Mouse (Mus musculus): ENCODE results near the gene Tas2r135.

Gene Tas2r135

GRCm38 (mm10) chr6:42374701-42375100, 30.5 kb upstream of the Tas2r135 start:
- DNase-seq (ENCODE audit: low spot score) = no peak

DNA sequence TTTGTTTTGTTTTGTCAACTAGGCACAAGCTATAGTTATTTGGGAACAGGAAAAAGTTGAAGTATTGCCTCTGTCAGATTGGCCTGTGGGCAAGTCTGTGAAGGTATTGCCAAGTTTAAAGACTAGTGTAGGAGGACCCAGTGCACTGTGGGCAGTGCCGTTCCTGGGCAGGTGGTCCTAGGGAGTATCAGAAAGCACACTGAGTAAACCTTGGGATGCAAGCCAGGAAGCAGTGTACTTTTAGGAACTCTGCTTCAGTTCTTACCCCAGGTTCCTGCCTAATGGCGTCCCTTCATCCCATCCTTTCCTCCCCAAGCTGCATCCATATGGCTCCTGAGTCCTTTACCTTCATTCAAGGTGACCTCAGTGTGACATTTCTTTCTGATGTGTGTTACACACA, 30.1 kb upstream of the Tas2r135 start:
- DNase-seq (ENCODE audit: low spot score) = no peak

- no peak for DNase-seq (ENCODE audit: low spot score)
Measured at GRCm38 (mm10) chr6:42376016-42376415, 29.2 kb upstream of the Tas2r135 start.

DNA sequence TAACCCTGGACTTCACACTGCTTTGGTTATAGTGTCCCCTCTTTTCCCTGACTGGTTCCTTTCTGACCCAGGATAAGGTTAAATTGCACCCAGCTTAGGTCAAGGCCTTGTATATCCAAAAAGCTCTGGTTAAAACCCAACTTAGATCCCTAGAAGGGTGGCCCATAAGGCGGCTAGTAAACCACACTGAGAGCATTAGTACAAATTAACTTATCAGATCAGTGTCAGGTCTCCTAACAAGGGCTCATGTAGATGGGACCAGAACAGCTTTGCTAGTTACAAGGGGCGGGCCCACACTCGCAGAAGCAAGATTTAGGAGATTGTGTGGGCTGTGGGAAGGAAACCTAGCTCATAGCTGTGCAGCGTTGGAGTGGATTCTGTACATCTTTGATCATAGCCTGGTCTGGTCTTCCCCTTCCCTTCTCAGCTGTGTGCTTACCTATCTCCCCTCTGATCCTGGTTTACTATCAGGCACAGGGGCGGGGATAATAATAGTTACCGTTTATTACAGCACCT, 28.7 kb upstream of the Tas2r135 start:
- DNase-seq (ENCODE audit: low spot score) = no peak

DNA sequence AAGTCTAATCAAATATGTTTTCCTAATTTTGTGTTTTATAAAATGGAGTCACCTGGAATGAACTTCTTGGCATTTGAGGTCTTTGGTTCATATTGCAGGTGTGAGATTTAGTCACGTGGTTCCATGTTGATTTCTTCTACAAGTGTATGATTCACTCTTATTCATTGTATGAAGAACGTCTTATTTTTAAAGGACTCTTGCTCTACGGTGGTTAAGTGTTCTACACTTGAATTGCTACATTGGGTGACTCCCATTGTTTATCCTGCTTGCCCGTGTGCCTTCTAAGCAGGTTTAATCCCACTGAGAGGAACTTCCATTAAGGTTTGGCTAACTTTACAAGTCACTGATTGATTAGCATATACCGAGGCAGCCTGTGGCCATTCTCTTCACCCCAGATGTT, 28.0 kb upstream of the Tas2r135 start:
- no peak for DNase-seq (ENCODE audit: low spot score)

GRCm38 (mm10) chr6:42379551-42379950, 25.7 kb upstream of the Tas2r135 start:
- DNase-seq (ENCODE audit: low spot score) = no peak

GRCm38 (mm10) chr6:42380416-42381144, 24.7 kb upstream of the Tas2r135 start:
- no peak for DNase-seq (ENCODE audit: low spot score)

- no peak for DNase-seq (ENCODE audit: low spot score)
Measured at GRCm38 (mm10) chr6:42381221-42381620, 24.0 kb upstream of the Tas2r135 start.

DNA sequence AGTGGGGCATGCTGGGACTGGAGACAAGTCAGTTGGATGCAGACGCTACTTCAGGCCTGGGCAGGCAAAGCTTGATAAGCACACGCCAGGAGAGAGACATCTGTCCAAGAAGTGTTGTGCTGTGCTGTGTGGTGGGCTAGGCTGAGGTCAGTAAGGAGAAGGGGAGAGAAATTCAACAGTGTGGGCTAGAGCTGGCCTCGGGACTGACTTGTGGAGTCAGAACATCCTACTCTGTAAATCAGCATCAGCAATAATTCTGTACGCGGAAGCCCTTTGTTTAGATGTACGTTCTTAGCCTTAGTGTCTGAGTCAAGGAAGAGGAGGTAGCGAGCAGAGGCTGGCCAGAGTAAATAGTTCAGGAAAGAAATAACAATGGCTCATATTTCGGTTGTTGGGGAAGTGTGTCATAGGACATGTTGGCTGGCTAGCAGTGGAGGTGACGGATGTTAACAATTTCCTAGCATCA, 23.3 kb upstream of the Tas2r135 start:
- DNase-seq (ENCODE audit: low spot score) = no peak

DNA sequence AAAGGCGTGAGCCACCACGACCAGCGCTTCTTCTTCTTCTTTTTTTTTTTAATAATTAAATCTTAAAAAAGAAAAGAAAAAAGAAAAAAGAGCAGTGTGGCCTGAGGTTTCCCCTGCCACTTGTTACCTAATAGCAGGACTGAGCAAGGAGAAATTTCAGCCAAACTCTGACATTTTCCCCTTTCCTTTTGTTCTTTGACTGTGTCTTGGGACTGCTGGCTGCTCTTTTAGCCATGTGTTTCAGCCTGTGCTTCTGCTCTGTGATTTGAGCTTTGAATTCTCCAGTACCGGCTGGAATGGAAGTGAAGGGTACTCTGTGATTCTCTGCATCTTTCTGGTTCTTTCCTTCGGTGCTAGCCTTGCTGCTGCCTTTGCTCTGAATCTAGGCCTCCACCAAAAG, 21.9 kb upstream of the Tas2r135 start:
- no peak for DNase-seq (ENCODE audit: low spot score)

DNA sequence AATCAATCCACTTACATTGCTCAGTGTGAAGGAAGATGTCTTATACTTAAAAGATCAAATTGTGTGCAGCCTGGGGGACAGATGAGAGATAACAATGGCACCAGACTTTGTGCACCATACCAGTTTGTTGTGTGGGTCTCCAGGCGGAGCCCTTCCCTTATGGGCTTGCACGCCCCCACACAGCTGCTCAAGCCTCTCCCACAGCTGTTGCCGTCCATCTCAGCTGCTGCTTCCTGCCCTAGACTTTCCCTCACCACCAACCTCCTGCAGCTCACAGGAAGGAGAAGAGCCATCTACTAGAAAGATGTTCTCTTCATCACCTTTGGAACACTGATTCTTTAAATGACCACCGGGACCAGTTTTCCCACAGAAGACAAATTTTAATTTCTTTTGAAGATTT, 19.6 kb upstream of the Tas2r135 start:
- no peak for DNase-seq (ENCODE audit: low spot score)

GRCm38 (mm10) chr6:42391796-42392330, 13.4 kb upstream of the Tas2r135 start:
- no peak for DNase-seq (ENCODE audit: low spot score)

- no peak for DNase-seq (ENCODE audit: low spot score)
Measured at GRCm38 (mm10) chr6:42395960-42396809, 9.0 kb upstream of the Tas2r135 start.

DNA sequence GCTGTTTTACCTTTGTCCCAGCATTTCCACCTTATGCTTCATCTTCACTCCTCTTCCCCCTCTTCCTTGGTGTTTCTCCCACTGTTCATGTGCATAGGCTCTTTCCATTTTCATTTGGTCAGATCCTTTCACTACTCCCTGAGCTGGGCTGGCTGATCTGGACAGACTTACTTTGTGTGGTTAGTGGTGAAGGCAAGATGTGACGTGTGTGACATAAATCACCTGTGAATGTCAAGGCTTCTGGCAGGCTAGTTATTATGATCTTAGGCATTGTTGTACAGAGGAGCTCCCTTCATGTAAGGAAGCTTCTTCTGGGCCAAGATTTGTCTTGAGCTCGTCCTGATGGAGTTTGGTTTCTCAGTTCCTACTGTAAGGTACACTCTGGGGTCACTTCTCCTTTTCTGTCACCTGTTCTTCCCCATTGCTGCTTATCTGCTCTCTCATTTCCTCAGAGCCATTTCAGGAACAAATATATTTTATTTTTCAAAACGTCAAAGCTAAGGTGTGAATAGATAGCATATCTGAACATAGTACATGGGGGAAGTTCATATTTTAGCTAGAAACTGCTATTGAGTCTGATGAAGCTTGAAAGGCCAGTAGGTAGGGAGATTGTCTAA, 8.1 kb upstream of the Tas2r135 start:
- DNase-seq (ENCODE audit: low spot score) = no peak

- no peak for DNase-seq (ENCODE audit: low spot score)
Measured at GRCm38 (mm10) chr6:42398285-42398684, 6.9 kb upstream of the Tas2r135 start.

GRCm38 (mm10) chr6:42398998-42399397, 6.2 kb upstream of the Tas2r135 start:
- DNase-seq (ENCODE audit: low spot score) = no peak

DNA sequence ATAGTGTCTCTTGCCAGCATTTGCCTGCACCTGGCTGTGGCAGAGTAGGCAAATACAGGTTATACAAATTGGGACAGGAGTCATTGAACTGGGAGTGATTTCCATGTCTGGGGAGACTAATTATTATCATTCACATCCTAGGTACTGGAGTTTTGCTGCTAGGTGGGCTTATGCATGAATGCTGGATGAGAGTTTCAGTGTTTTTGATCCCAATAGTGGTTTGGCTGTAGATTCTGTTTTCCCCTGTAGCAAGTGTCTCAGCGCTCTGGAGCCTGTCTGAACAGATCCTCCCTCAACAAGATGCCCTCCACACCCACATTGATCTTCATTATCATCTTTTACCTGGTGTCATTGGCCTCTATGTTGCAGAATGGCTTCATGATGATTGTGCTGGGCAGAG, 5.3 kb upstream of the Tas2r135 start, which contains the start of gene Tas2r143:
Tas2r143 (plus strand) TSS at position 301 of the 400 bp plus-strand sequence.
- DNase-seq (ENCODE audit: low spot score) = no peak

- no peak for DNase-seq (ENCODE audit: low spot score)
Measured at GRCm38 (mm10) chr6:42419443-42419842, 14.2 kb downstream of the Tas2r135 start.

GRCm38 (mm10) chr6:42421439-42421838, 16.2 kb downstream of the Tas2r135 start:
- DNase-seq (ENCODE audit: low spot score) = no peak

DNA sequence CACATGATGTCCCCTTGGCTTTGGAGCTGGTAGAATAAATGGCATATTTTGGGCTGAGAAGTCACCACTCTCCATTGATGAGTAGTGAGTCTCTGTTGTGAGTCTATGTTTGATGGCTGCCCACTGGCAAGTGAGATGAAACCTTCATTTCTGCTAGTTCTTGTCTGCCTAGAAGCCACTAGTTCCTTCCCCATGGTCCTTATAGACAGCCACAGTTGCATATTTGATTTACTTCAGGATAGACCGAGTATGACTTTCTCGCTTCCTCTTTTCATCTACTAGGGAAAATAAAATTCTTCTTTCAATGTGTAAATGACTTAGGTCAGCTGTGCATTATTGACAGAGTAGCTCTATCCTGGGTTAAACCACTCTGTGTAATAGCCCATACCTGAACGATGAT, 19.2 kb downstream of the Tas2r135 start:
- no peak for DNase-seq (ENCODE audit: low spot score)

DNA sequence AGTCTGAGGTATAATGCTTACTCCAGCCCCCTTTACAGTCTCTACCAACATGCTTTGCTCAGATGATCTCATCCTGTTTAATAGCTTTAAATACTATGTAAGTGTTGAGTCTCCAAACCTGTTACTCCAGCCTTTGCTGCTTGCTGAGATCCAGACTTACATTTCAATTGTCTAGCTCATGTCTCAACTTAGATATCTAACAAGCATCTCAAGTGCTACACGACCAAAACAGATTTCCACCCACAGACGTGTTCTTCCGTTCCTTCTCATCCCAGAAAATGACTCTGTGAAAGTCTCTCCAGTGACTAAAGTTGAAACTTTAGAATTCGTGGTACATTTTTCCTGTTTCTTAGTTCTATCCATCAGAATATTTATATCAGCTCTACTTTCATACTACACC, 21.1 kb downstream of the Tas2r135 start:
- no peak for DNase-seq (ENCODE audit: low spot score)

GRCm38 (mm10) chr6:42433554-42433953, 28.3 kb downstream of the Tas2r135 start:
- no peak for DNase-seq (ENCODE audit: low spot score)

Data from spleen, adult 12 weeks (tissue).